Mouse (Mus musculus) erythroblast, embryonic 14.5 days (primary cell): ENCODE results near the gene P4ha3.

Experiments
- GATA1 ChIP-seq: IDR thresholded peaks from 2 replicates; pipeline ENCODE4 v1.6.1; 2012; ENCODE audit warnings: low read length, inconsistent platforms, mixed read lengths
- TAL1 ChIP-seq: IDR thresholded peaks from 3 replicates; pipeline ENCODE4 v1.6.1; 2012; ENCODE audit warnings: low read length, inconsistent platforms, mixed read lengths

- TF ChIP-seq TAL1 (no peak), GATA1 (no peak)
Observed at GRCm38 (mm10) chr7:100317534-100317933, 32.2 kb downstream of the P4ha3 start.
